Mouse (Mus musculus): ENCODE results near the gene Hcar2. TPM values are rescaled to one million over a fixed set of nuclear protein-coding genes. Genes with fewer than 3 reads are reported as not detected.

Gene Hcar2
- total RNA-seq (2021) = 1 to 10 TPM; 3.5 to 9.6 TPM
- long read RNA-seq, experiment 1, partial matches to known transcripts = 0 of 1 reads
- long read RNA-seq, experiment 1, other reads (novel, unspliced or antisense) = 0 of 1 reads
- long read RNA-seq, experiment 2, partial matches to known transcripts = 0 of 3 reads
- long read RNA-seq, experiment 2, other reads (novel, unspliced or antisense) = 0 of 3 reads

GRCm38 (mm10) chr5:123865365-123865764 is at the start of gene Hcar2:
Gene Hcar2 (minus strand): TSS chr5:123865499.
- no peak for DNase-seq

DNA sequence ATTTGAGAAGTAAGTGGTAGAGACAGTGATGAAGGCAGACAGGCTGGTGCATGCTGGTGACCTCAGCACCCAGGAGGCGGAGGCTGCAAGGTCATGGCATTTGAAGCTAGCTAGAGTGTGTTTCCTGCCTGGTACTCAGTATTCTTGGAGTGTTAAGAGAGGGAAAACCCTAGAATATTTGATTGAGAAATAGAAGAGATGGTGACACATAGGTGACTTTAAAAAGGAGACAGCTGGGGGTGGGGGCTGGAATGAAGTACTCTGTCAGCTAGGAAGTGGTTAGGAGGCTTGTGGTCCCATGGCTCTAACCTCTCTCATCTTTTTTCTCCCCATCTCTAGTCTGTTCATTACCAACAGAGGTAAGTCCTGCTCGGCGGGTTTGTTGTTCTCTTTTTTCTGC is 49.6 kb upstream of the Hcar2 start:
- peak; percentile 69 to 73 for DNase-seq

- DNase-seq = no peak
These were observed 42.3 kb upstream of the Hcar2 start for GRCm38 (mm10) chr5:123907631-123907977.

- DNase-seq = peak; percentile 100
These were observed 41.8 kb upstream of the Hcar2 start, which contains the start of gene Denr for GRCm38 (mm10) chr5:123906976-123907630. Gene Denr (plus strand): TSS chr5:123907175.

DNA sequence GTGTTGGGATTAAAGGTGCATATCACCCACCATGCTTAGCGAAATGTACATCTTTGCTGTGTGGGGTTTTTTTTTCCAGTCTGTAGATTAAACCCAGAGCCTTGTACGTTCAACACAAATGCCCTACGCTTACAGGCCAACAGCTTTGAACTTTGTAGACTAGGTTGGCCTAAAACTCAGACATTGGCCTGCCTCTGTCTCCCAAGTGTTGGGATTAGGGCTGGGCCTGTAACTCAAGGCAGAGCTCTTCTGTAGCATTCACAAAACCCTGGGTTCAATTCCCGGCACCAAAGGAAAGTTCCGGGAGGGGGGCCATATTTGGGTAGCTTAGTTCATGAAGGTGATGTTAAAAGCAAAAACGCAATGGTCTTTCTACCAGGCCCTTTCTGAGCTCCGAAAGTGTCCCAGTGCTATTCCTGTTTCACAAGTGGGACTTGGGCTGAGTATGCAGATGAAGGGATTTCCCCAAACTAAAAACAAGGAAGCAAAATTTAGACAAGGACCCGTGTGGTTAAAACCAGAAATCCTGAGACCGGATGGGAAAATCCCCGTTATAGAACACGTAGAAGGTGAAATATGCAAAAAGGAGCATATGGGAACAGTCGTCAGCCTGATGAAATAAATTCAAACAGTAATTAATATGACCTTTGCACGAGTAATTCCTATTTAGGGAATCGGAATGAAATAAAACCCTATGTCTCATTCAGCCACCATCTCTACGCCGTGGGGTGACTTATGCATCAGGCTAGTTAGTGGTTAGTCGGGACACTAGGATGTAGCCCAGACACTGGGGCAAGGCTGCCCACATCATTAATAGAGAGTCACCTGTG is 41.1 kb upstream of the Hcar2 start:
- DNase-seq = no peak

GRCm38 (mm10) chr5:123904059-123904672 is 38.9 kb upstream of the Hcar2 start:
- DNase-seq = no peak

DNA sequence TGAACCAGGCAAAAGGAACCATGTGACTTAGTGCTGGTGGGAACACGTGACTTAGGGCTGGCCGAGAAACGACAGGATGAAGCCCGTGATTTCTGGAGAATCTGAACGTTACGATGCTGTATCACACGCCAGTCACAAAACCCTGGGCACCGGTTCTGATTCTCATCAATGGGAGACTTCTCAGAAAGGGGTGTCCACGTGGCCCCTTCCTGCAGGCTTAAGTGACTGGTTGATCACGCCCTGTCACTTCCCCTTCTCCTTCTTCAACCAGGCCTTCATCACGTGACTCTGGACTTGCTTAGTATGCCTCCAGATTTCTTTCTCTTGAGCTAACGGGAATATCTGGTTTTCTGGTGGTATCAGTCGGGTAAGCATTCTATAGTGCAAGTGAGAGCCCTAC is 32.1 kb upstream of the Hcar2 start:
- no peak for DNase-seq

GRCm38 (mm10) chr5:123896395-123896794 is 31.1 kb upstream of the Hcar2 start:
- DNase-seq = no peak

GRCm38 (mm10) chr5:123893520-123893919 is 28.2 kb upstream of the Hcar2 start:
- DNase-seq = no peak

DNA sequence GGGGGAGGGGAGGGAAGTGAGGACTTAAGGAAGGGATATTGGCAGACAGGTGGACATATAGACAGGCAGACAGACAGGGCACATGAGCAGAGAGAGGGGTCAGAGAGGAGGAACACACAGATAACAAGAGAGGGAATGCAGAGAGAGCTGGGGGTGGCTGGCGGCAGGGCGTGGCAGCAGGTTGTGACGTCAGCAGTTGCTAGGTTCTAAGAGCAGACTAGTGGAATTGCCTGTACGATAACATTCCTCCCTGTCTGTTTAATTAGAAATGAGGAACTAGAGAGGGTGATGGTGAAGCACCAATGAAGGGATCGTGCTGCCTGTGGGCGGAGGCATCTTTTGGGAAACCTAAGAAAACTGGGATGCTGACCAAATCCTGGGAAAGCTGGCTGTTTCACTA is 26.4 kb upstream of the Hcar2 start:
- peak in 1 of 2 experiments; percentile 26 for DNase-seq

DNA sequence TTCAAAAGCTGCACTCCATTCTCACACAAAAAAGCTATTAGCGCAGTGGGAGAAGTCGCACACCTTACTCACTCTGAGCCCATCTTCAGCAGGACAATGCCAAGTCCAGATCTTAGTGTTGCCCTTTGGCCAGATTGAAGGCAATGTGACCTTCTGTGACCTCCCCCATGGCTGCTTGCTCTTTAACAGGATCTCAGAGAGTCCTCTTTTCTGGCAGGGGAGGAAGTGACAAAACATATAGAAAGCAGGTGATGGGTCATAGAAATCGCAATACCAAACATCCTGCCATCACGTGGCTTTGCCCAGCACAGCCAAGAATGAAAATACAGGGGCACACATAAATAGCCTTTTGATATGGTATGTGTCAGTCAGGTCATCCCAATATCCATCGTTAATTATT is 25.7 kb upstream of the Hcar2 start:
- no peak for DNase-seq

DNA sequence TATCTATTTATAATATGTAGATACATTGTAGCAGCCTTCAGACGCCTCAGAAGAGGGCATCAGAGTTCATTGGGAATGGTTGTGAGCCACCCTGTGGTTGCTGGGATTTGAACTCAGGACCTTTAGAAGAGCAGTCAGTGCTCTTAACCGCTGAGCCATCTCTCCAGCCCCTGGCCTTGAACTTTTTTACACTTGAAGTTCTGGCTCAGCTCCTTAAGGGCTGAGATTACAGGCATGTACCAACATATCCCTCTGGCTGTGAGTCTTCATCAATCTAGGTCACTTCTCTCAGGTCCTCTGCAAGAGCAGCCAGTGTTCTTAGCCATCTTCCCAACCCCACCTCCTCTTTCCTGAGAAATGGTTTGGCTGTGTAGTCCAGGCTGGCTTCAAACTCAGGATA is 25.0 kb upstream of the Hcar2 start:
- no peak for DNase-seq

GRCm38 (mm10) chr5:123886365-123886764 is 21.1 kb upstream of the Hcar2 start:
- no peak for DNase-seq

- DNase-seq = no peak
These were observed 19.0 kb upstream of the Hcar2 start for GRCm38 (mm10) chr5:123884332-123884731.

GRCm38 (mm10) chr5:123883891-123884290 is 18.6 kb upstream of the Hcar2 start:
- DNase-seq = no peak

- no peak for DNase-seq
These were observed 15.5 kb upstream of the Hcar2 start for GRCm38 (mm10) chr5:123880778-123881177.

- peak in 1 of 2 experiments; percentile 41 for DNase-seq
These were observed 14.6 kb upstream of the Hcar2 start, which contains the start of gene Hcar1 for GRCm38 (mm10) chr5:123879928-123880327. Gene Hcar1 (minus strand): TSS chr5:123880020.

DNA sequence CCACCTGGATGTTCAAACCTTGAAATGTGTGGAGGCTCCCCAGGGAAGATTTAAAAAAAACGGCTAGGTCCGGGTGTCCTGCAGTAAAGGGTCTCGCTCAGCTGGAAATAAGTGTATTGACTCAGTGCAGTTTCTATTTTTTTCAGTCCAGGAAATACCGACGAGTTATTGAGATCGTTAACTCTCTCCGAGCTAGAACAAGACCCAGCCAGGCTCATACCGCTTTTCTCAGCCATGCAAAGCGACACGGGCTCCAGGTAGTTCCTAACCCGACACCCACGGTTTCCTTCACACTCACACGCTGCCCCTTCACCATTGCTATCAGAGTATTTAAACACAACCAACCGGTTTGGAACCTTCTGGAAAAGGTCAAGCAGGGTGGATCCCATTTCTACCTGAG is 12.8 kb upstream of the Hcar2 start:
- DNase-seq = no peak

- no peak for DNase-seq
These were observed 8.9 kb upstream of the Hcar2 start for GRCm38 (mm10) chr5:123874177-123874576.

- DNase-seq = no peak
These were observed 4.3 kb upstream of the Hcar2 start for GRCm38 (mm10) chr5:123869615-123870014.

DNA sequence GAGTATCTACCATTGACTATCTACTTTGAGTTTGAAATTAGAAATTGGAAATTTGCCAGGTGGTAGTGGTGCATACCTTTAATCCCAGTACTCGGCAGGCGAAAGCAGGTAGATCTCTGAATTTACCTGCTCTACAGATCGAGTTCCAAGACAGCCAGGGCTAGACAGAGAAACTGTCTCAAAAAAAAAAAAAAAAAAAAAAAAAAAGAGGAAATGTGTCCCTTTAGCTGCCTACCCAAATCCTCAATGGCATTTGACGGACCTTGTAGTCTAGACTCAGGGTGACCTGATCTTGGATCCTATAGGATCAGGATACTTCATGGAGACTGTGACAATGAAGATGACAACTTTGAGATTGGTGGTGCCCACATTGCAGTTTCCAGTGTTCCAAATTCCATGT is 1.2 kb upstream of the Hcar2 start:
- DNase-seq = no peak

DNA sequence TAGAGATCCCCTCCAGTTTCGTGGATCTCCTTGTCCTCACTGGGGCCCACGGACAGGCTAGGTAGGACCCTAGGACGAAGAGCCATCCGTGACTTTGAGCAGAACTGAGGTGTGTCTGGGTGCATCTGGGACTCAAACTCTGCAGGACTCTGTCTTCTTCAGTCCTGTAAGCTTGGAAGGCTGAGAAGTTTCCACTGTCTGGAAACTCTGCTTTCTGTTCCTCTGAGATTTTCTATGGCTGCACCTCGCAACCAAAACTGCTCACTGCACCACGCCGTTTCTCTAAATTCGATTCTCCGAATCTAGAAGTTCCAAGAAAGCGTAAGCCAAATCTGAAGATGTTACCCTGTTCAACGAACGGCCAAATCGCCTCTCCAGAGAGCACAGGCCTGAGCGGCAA is 1.4 kb downstream of the Hcar2 start:
- no peak for DNase-seq

Data from adrenal gland, postnatal 36 days (tissue).